Mouse (Mus musculus) embryo, embryonic 10.5 days (tissue): ENCODE measurements at regions not wholly inside any gene's neighbourhood (a gene's known extent, or its start where the extent isn't known, plus 50 kb on each side); places are given as distances from the start of the nearest gene placed in this dataset.
A peak's percentile ranks its signal among the peaks of the same experiment; 100 is the strongest.

Experiments used
- DNase-seq: peaks from one replicate; pipeline ENCODE4 v3.0.0-alpha.2; 2015; ENCODE audit warnings: low spot score

- DNase-seq = no peak
These were observed 326.9 kb downstream of the Wdr11 start for GRCm38 (mm10) chr7:129918240-129919200.

GRCm38 (mm10) chr7:129922291-129922690 is 330.6 kb downstream of the Wdr11 start:
- peak; percentile 13 for DNase-seq

- DNase-seq = no peak
These were observed 345.1 kb downstream of the Wdr11 start for GRCm38 (mm10) chr7:129936731-129937130.

- no peak for DNase-seq
These were observed 346.1 kb downstream of the Wdr11 start for GRCm38 (mm10) chr7:129937715-129938114.

- DNase-seq = no peak
These were observed 346.5 kb downstream of the Wdr11 start for GRCm38 (mm10) chr7:129938141-129938540.

- no peak for DNase-seq
These were observed 347.6 kb downstream of the Wdr11 start for GRCm38 (mm10) chr7:129939266-129939665.

GRCm38 (mm10) chr7:129941311-129942029 is 349.8 kb downstream of the Wdr11 start:
- DNase-seq = no peak

- no peak for DNase-seq
These were observed 357.0 kb downstream of the Wdr11 start for GRCm38 (mm10) chr7:129948613-129949110.

GRCm38 (mm10) chr7:129950456-129950855 is 358.8 kb downstream of the Wdr11 start:
- no peak for DNase-seq

GRCm38 (mm10) chr7:129958379-129958778 is 366.7 kb downstream of the Wdr11 start:
- DNase-seq = no peak

GRCm38 (mm10) chr7:129962575-129962974 is 370.9 kb downstream of the Wdr11 start:
- peak; percentile 55 for DNase-seq

- peak; percentile 31 for DNase-seq
These were observed 372.5 kb downstream of the Wdr11 start for GRCm38 (mm10) chr7:129964192-129964591.

- no peak for DNase-seq
These were observed 373.8 kb downstream of the Wdr11 start for GRCm38 (mm10) chr7:129965281-129966051.

- no peak for DNase-seq
These were observed 375.1 kb downstream of the Wdr11 start for GRCm38 (mm10) chr7:129966771-129967170.

- no peak for DNase-seq
These were observed 378.5 kb downstream of the Wdr11 start for GRCm38 (mm10) chr7:129970201-129970600.

- no peak for DNase-seq
These were observed 382.5 kb downstream of the Wdr11 start for GRCm38 (mm10) chr7:129974206-129974605.

GRCm38 (mm10) chr7:129974837-129975236 is 383.2 kb downstream of the Wdr11 start:
- DNase-seq = no peak

GRCm38 (mm10) chr7:129975781-129976514 is 384.3 kb downstream of the Wdr11 start:
- DNase-seq = no peak

GRCm38 (mm10) chr7:129978576-129978975 is 386.9 kb downstream of the Wdr11 start:
- DNase-seq = no peak

GRCm38 (mm10) chr7:129979337-129979736 is 387.7 kb downstream of the Wdr11 start:
- no peak for DNase-seq

GRCm38 (mm10) chr7:129980501-129980900 is 388.8 kb downstream of the Wdr11 start:
- DNase-seq = no peak
